Mouse (Mus musculus) kidney, postnatal 0 days (tissue): ENCODE measurements around the gene 3425401B19Rik. TPM values are rescaled to one million over a fixed set of nuclear protein-coding genes. Genes with fewer than 3 reads are reported as not detected.
A peak's percentile ranks its signal among the peaks of the same experiment; 100 is the strongest.

ENCODE experiments used
- ATAC-seq: fragments of 200-750 bp; cut with Nextera tagmentation; replicated peaks from 2 replicates; pipeline ENCODE4 v1.8.0; 2017; ENCODE audit warnings: low read depth, moderate number of reproducible peaks, moderate TSS enrichment, moderate library complexity; ENCODE audit not compliant: low FRiP score
- DNase-seq: peaks from one replicate; pipeline ENCODE4 v3.0.0-alpha.2; 2016; ENCODE audit warnings: low spot score
- H3K27ac ChIP-seq: fragments of 300-500 bp; sonication (generic); 2 replicates; pipeline ENCODE4 v1.5.1; 2014; ENCODE audit warnings: mild to moderate bottlenecking
- H3K27me3 ChIP-seq: fragments of 300-500 bp; sonication (generic); 2 replicates; pipeline ENCODE4 v1.6.1; 2014; ENCODE audit warnings: low read length, mixed read lengths; ENCODE audit not compliant: insufficient read depth
- H3K36me3 ChIP-seq: fragments of 300-500 bp; sonication (generic); 2 replicates; pipeline ENCODE4 v1.6.1; 2014; ENCODE audit warnings: low read length, mixed read lengths; ENCODE audit not compliant: insufficient read depth
- H3K4me1 ChIP-seq: fragments of 300-500 bp; sonication (generic); replicated peaks from 2 replicates; pipeline ENCODE4 v1.6.1; 2014; ENCODE audit warnings: antibody characterized with exemption, low read length, mixed read lengths; ENCODE audit not compliant: insufficient read depth
- H3K4me2 ChIP-seq: fragments of 300-500 bp; sonication (generic); 2 replicates; pipeline ENCODE4 v1.6.1; 2014; ENCODE audit warnings: mild to moderate bottlenecking, low read length, moderate library complexity, mixed read lengths
- H3K4me3 ChIP-seq: fragments of 300-500 bp; sonication (generic); replicated peaks from 2 replicates; pipeline ENCODE4 v1.5.1; 2014; ENCODE audit warnings: low read depth, low read length
- H3K9ac ChIP-seq: fragments of 300-500 bp; sonication (generic); 2 replicates; pipeline ENCODE4 v1.6.1; 2014; ENCODE audit warnings: low read depth, low read length
- H3K9me3 ChIP-seq: fragments of 300-500 bp; sonication (generic); replicated peaks from 2 replicates; pipeline ENCODE4 v1.6.1; 2016; ENCODE audit warnings: low read length, inconsistent platforms, mixed read lengths
- CTCF ChIP-seq: IDR thresholded peaks from 2 replicates; pipeline ENCODE4 v1.5.1; 2016; ENCODE audit warnings: antibody characterized with exemption, low read depth, mild to moderate bottlenecking, moderate library complexity
- WGBS: fragments of 180-500 bp; shearing (Covaris S2); extraction: QIAGEN DNeasy Blood & Tissue Kit; methylation state at CpG from one replicate; pipeline ENCODE4 v1.1.7; 2014; 5-methylcytosine and 5-hydroxymethylcytosine counted together
- polyA plus RNA-seq: library from polyadenylated mRNA; unstranded; fragments of >200 nt; fragmentation: Nextera tagmentation; extraction: Ambion mirVana; gene quantifications from 2 replicates; pipeline ENCODE4 v1.2.1, GENCODE M21; 2015

Gene 3425401B19Rik
- polyA plus RNA-seq, 1 experiment from 2014 or later = 0.12 TPM

GRCm38 (mm10) chr14:32632908-32633600 lies 52.0 kb downstream of the 3425401B19Rik start:
- Histone ChIP-seq H3K4me1 (no peaks in the 10 kb centered on the region), H3K27ac (no peak overlapping the region), H3K36me3 (no peaks in the 10 kb centered on the region), H3K9ac (no peak overlapping the region), H3K9me3 (no peaks in the 10 kb centered on the region), H3K4me3 (no peak overlapping the region), H3K27me3 (no peaks in the 10 kb centered on the region), H3K4me2 (no peak overlapping the region)
- no peak for TF ChIP-seq CTCF
- DNase-seq = no peak
- no peak for ATAC-seq
- WGBS = 81% methylated on average over 6 of the region's 6 CpGs

DNA sequence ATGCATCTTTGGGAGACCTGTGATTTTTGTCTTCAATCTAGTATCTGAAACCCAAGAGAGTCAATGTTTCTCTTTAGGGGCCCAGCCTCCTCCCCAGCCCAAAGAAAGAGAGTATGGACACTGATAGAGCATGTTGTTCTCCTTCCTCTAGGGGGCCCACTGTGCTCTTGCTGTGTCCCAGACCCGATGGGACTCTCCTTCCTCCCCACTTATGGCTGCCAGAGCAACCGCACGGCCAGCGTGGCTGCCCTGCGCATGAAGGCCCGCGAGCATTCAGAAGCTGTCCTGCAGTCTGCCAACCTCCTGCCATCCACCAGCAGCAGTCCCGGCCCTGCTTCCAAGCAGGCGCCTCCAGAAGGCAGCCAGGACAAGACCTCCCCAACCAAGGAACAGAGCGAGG lies 56.5 kb downstream of the 3425401B19Rik start:
- Histone ChIP-seq H3K4me2 (no peak overlapping the region), H3K27me3 (no peaks in the 10 kb centered on the region), H3K36me3 (no peaks in the 10 kb centered on the region), H3K27ac (no peak overlapping the region), H3K4me1 (no peaks in the 10 kb centered on the region), H3K9ac (no peak overlapping the region), H3K4me3 (no peak overlapping the region), H3K9me3 (no peaks in the 10 kb centered on the region)
- DNase-seq (peak; percentile 11), ATAC-seq (no peak)
- TF ChIP-seq CTCF = peak; percentile 32; the same call in 1 of the 2 replicates
- WGBS = 56% methylated on average over 10 of the region's 10 CpGs

- no peak for ATAC-seq
- no peaks in the 10 kb centered on the region for H3K27me3 ChIP-seq
- no peaks in the 10 kb centered on the region for H3K4me1 ChIP-seq
- DNase-seq = peak; percentile 6
- no peak overlapping the region for H3K4me3 ChIP-seq
- H3K27ac ChIP-seq = no peak overlapping the region
- TF ChIP-seq CTCF = no peak
- no peak overlapping the region for H3K4me2 ChIP-seq
- no peaks in the 10 kb centered on the region for H3K36me3 ChIP-seq
- H3K9ac ChIP-seq = no peak overlapping the region
- WGBS = 83% methylated on average over 1 of the region's 2 CpGs
- H3K9me3 ChIP-seq = no peaks in the 10 kb centered on the region
Observed at GRCm38 (mm10) chr14:32627271-32627670, 57.8 kb downstream of the 3425401B19Rik start.

GRCm38 (mm10) chr14:32624811-32625210 lies 60.3 kb downstream of the 3425401B19Rik start:
- WGBS = 88% methylated on average over 7 of the region's 7 CpGs
- no peak for DNase-seq
- no peak for ATAC-seq

DNA sequence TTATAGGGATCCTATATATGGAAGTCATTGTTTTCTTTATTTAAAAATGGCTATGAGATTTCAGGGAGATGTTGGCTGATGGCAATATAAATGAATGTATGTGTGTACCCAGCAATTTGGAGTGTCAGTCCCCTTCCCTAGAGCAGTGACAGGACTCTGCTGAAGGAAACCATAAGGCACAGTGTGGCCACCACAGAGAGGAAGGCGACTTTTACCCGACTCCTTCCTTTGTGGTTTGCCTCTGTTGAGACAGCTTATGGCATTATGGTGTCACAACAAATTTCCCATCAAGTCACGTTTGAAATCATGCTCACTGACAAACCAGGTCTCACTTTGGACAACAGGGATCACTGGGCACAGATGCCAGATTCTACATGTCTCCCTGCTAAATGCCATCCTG lies 60.8 kb downstream of the 3425401B19Rik start:
- 70% methylated on average over 3 of the region's 3 CpGs for whole genome bisulfite sequencing
- no peak overlapping the region for H3K4me3 ChIP-seq
- DNase-seq = no peak
- no peaks in the 10 kb centered on the region for H3K9me3 ChIP-seq
- no peaks in the 10 kb centered on the region for H3K4me1 ChIP-seq
- no peak for TF ChIP-seq CTCF
- no peak for ATAC-seq
- no peaks in the 10 kb centered on the region for H3K36me3 ChIP-seq
- no peak overlapping the region for H3K4me2 ChIP-seq
- no peak overlapping the region for H3K27ac ChIP-seq
- H3K27me3 ChIP-seq = no peaks in the 10 kb centered on the region
- no peak overlapping the region for H3K9ac ChIP-seq

More at GRCm38 (mm10) chr14:32624811-32625210, 60.3 kb downstream of the 3425401B19Rik start:
- no peaks in the 10 kb centered on the region for H3K36me3 ChIP-seq
- TF ChIP-seq CTCF = no peak
- no peak overlapping the region for H3K4me2 ChIP-seq
- H3K27me3 ChIP-seq = no peaks in the 10 kb centered on the region
- no peak overlapping the region for H3K9ac ChIP-seq
- no peaks in the 10 kb centered on the region for H3K4me1 ChIP-seq
- no peaks in the 10 kb centered on the region for H3K9me3 ChIP-seq
- no peak overlapping the region for H3K4me3 ChIP-seq
- no peak overlapping the region for H3K27ac ChIP-seq

DNA sequence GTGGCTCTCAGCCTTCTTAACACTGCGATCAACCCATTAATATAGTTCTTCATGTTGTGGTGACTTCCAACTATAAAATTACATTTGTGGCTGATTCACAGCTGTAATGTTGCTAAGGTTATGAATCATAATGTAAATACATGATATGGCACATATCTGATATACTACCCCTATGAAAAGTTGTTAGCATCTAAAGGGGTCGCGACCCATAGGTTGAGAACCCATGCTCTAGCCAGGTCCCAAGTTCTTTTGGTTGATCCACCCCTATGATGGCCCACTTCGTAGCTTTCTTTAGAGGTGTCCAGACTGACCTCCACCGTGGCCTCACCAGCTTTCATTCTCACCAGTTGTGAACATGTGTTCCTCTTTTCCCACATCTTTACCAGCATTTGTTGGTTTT lies 67.8 kb downstream of the 3425401B19Rik start:
- no peak overlapping the region for H3K4me3 ChIP-seq
- no peaks in the 10 kb centered on the region for H3K4me1 ChIP-seq
- no peaks in the 10 kb centered on the region for H3K9me3 ChIP-seq
- ATAC-seq = no peak
- no peak overlapping the region for H3K27ac ChIP-seq
- H3K27me3 ChIP-seq = no peaks in the 10 kb centered on the region
- DNase-seq = no peak
- no peak overlapping the region for H3K9ac ChIP-seq
- 89% methylated on average over 5 of the region's 5 CpGs for WGBS
- H3K4me2 ChIP-seq = no peak overlapping the region
- no peak for TF ChIP-seq CTCF
- H3K36me3 ChIP-seq = no peaks in the 10 kb centered on the region

DNA sequence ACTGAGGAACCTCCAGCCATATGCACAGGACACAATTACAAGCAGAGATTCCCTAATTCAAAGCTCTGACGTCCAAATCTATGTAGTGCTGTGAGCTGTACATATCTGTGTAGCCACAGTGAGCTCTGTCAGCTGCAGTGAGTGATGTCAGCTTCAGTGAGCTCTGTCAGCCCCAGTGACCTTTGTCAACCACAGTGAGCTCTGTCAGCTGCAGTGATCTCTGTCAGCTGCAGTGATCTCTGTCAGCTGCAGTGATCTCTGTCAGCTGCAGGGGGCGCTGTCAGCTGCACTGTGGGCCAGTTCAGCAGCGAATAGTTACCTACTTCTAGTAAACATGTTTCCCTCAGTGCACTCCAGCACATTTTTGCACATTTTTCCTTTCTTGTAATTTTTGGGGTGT lies 75.7 kb downstream of the 3425401B19Rik start:
- TF ChIP-seq CTCF = peak; percentile 74
- peak; percentile 40 for DNase-seq

More for the DNA sequence above, 75.7 kb downstream of the 3425401B19Rik start:
- Histone ChIP-seq H3K27ac (no peak overlapping the region), H3K4me1 (no peaks in the 10 kb centered on the region), H3K36me3 (no peaks in the 10 kb centered on the region), H3K9ac (no peak overlapping the region), H3K4me2 (no peak overlapping the region), H3K27me3 (no peaks in the 10 kb centered on the region; the same call in 1 of the 2 replicates), H3K9me3 (no peaks in the 10 kb centered on the region), H3K4me3 (no peak overlapping the region)
- peak; percentile 46; the same call in 1 of the 2 replicates for ATAC-seq
- 20% methylated on average over 3 of the region's 3 CpGs for WGBS

Other genes starting within 250 kb of the 3425401B19Rik start
- gene Slc18a3, start 220.4 kb downstream of the 3425401B19Rik start, polyA plus RNA-seq = not detected in 2 replicates
- 0.10 TPM in 1 of 2 replicates, not detected in the other for gene Chat, start 219.3 kb downstream of the 3425401B19Rik start, polyA plus RNA-seq
- gene Ercc6, start 171.8 kb downstream of the 3425401B19Rik start, polyA plus RNA-seq = 12.7 and 17.1 TPM in 2 replicates
- 0.04 TPM in 1 of 2 replicates, not detected in the other for gene Prrxl1, start 85.9 kb downstream of the 3425401B19Rik start, polyA plus RNA-seq
- gene Tmem273, start 100.7 kb upstream of the 3425401B19Rik start, polyA plus RNA-seq = 0.20 and 0.30 TPM in 2 replicates
- gene Fam170b, start 148.7 kb upstream of the 3425401B19Rik start, polyA plus RNA-seq = 0.04 and 0.09 TPM in 2 replicates
- 45.2 and 47.4 TPM in 2 replicates for gene Vstm4, start 171.5 kb upstream of the 3425401B19Rik start, polyA plus RNA-seq